Mouse (Mus musculus): ENCODE measurements around the gene Ddit4.

The Ddit4 gene

DNA sequence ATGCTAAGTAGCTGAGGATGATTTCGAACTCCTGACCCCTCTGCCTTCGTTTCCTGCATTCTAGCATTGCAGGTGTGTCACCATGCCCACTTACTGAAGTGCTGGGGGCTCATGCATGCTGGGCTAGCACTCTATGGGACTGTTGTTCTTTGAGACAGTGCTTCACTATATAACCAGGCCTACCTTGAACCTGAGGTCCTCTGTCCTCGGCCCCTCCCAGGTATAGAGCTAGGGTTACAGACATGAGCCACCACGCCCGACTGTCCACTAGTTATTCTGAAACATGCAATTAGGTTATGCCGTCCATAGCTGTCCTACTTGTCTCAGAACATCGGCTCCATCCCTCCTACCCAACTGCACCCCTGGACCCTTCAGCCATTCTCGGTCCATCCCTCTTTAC, 20.2 kb upstream of the Ddit4 start:
- DNase-seq, result no peak

DNA sequence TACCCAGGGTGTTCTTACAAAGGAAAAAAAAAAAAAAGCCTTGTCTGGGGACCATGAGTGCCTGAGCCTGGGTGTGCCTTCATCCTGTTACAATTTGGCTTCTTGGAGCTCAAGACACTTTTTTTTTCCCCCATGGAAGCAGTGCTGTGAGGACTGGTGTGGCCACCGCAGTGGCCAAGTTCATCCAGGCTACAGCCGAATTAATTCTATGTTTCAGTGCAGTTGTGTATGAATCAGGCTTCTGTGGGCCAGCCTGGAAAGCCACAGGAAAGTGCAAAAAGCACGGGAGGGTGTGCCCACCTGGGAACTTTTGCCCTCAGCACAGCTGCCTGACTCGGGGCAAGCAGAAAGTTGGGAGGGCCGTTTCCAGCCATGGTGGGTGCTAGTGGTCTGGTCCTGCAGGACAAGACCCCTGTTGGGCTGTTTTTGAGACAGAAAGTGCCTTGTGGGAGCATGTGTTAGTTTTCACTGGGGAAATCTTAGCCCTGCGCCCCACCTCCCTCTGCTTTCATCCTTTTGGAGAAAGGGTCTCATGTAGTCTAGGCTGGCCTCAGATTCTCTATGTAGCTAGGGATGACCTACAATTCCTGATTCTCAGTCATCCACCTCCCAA, 18.9 kb upstream of the Ddit4 start:
- DNase-seq, result no peak

DNA sequence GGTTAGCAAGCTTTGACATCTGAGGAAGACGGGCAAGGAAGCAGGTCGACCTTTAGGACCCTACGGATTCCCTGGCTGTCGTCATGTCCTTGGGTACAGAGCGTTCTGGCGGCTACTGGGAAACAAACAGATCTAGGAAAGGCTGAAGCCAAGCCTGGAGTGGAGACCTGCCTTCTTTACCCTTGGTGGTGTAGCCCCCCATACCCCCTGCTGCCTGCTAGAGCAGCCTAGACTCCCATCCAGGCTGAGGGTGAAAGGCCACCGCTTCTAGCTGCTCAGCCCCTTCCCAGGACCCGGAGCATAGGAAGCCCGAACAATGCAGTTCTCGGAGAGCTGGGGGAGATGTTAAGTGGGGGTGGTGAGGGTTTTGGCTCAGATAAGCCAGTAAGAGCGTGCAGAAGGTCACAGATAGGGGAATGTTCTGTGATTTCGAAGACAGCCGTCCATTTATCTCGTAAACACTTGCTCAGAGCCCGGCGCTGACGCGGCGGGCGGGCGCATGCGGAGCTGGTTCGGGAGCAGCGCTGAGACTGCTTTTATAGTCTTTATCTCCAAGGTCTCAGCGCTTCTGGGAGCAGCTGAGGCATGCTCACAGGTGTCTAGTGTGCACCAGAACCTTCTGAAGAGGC, 18.3 kb upstream of the Ddit4 start:
- DNase-seq, result peak; percentile 44 to 48

- DNase-seq, result no peak
Measured at GRCm38 (mm10) chr10:59967309-59967942, 15.8 kb upstream of the Ddit4 start.

- DNase-seq, result no peak
Measured at GRCm38 (mm10) chr10:59966743-59967142, 15.1 kb upstream of the Ddit4 start.

DNA sequence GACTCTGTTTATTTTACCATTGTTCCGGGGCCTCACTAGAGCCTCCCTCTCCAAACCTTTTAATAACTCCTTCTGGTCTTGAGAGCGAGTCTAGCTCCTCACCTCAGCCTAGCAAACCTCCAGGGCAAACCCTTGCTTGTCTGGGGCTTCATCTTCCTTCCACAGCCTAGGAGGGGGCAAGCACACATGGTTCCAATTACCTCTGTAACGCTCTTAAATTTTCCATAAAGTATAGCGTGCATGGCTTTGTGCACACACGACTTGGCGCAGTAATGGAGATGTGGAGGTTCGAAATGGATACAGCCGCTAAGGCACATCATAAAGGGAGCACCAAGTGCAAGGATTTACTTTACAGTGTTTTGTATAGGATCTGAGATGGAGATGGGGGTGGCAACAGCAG, 14.2 kb upstream of the Ddit4 start:
- DNase-seq, result no peak

DNA sequence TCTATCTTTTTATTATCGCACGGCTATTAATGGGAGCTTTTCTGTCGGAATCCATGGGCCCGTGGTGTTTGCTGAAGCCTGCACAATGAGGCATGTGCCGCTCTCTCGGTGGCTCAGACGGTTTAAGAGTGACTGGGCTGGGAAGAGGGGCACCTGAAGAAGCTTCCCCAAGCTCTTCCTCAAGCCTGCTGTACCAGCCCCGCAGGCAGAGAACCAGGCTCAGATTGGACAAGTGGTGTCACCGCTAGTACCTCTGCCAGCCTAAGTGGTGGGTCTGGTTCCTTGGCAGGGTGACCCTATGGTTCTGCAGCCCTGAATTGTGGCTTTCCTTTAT, 13.7 kb upstream of the Ddit4 start:
- DNase-seq, result no peak

DNA sequence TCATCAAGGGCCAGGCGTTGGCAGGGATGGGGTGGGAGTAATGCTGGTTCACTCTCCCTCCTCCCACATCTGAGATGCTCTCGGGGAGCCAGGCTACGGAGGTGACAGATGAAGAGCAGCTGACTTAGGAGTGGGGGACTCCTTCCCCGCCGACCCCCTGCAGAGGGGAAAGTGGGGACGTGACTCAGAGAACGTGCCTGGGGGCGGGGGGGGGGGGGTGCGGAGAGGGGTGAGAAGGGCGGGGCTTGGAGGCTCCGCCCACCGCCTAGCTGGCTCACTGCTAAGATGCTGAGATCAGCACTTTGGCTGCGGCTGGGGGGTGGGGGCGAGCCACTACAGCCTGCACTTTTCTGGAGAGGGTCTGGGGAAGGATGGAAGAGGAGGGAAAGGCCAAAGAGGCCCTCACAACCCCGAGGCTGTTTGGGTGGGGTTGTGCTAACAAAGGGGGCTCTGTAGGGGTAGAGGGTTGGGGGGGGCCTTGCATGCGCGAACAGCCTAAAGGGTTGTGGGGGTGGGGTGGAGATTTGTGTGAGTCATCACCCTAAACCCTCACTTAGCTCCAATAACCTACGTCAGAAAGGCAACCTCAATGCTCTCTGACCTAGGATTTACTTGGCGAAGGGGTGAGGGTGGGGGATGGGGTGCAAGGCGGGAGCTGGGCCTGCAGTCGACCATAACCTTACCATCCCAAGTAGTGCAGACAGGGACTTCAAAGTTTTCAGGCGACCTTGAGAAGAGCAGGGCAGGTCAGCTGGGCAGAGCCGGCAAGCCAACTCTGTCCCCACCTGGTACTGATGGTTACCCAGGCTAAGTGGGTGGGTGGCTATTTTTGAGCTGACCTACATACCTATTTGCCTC, 13.1 kb upstream of the Ddit4 start:
- no peak for DNase-seq

DNA sequence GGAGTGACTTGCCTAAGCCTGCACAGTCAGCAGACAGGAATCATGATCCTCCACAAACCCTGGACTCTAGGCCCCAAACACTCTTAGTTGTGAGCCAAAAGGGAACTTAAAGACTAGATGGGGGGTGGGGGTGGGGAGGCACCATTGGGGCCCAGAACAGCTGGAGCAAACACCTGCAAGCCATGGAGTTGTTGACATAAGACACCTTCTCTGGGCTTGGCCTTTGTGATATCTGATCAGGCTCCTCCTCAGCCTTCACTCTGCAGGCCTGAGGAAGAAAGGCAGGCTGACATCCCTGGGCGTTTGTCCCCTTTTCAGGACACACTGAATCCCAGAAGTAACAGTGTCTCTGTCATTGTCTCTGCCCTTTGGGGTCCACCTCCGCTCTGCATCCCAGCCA, 12.0 kb upstream of the Ddit4 start:
- no peak for DNase-seq

DNA sequence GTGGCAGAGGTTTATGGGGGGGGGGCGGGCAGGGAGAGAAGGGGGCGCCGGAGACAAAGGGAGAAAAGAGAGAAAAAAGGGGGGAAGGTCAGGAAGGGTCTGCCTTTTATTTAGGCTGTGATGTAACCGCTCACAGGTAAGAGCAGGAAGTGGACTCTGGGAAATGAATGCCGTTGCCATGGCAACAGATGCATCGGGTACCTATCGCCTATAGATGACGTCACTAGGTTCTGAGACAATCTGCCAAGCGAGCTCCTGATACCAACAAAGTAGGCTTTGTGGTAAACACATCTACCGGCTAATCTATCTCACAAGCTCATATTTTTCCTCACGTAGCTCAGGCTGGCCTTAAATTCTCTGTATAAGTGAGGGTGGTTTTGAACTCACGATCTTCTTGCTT, 7.9 kb upstream of the Ddit4 start:
- no peak for DNase-seq

DNA sequence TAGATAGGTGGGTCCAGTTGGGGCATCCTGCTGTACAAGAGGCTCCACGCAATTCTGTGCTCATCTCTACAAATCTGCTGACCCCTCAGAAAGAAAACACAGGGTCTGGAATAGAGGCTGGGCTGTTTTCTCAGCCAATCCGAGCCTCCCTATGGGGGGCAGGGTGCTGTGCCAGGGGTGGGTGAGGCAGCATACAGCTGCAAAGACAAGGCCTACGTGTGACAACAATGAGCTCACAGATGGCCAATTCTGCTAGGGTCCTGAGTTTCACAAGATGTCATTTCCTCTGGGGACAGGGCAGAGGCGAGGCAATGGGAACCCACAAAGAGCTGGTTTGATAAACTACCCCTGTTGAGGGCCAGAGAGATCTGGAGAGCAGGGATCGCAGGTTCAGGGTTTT, 6.8 kb upstream of the Ddit4 start:
- no peak for DNase-seq

DNA sequence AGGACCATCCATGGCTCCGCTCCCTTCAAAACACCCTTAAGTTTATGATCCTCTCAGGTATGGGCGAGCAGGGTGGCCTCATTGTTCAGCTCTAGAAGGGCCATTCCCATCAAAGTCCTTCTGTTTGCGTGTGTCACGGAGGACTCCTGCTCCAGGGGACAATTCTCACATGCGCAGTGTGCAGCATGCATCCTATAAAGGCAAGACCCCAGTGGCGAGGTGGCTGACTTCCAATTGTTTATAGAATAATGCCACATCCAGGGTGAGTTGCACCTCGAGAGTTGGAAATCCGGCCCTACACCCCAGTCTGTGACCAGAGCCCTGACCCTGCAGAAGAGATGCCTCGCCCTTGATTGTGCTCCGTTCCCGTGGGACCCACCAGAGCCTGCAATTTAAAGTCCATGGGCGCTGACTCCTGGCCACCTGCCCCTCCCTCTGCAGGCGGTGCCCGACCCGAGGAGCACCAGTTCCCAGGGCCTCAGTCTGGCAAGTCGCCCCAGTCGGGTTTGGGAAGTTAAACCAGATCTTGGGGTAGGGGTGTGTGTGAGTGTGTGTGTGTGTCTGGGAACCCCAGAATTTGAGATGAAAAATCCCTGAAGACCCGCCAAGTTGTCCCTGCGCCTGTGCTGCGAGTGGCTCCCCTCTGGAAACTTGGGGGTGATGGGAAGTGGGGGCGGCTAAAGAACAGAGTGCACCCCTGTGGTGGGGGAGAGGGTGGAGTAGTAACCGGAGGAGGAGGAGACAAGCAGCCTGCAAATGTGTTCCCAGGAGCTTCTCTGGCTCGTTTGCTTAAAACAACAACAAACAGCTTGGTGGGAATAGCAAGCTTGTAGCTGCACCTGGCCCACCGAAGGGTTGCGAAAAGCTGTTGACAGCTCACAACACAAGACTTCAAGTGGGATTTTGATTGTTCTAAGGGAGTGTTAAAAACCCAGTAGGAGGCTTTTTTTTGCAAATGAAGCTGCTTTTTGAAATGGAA, 5.8 kb upstream of the Ddit4 start:
- DNase-seq, result no peak

DNA sequence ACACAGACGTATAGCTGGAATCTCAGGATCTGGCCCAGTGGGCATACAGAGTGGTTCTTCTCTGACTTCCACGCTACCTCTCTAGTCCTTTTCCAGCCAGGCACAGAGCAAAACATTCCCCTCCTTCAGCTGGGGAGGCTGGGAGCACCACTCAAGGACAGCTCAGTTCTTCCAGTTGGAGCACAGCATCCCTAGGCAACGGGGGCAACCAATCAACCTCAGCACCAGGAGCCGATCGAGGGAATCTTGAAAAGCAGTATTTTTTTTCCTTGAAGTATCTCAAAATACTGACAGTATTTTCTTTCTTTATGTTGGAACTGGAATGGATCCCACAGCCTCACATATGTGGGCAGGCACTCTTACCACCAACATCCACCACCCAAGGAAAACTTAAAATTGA, 5.0 kb upstream of the Ddit4 start:
- no peak for DNase-seq

GRCm38 (mm10) chr10:59953564-59954039, 2.0 kb upstream of the Ddit4 start:
- DNase-seq, result no peak

GRCm38 (mm10) chr10:59952781-59953563, 1.3 kb upstream of the Ddit4 start:
- no peak for DNase-seq

- peak; percentile 43 to 48 for DNase-seq
Measured at GRCm38 (mm10) chr10:59952152-59952780, 632 bp upstream of the Ddit4 start.

DNA sequence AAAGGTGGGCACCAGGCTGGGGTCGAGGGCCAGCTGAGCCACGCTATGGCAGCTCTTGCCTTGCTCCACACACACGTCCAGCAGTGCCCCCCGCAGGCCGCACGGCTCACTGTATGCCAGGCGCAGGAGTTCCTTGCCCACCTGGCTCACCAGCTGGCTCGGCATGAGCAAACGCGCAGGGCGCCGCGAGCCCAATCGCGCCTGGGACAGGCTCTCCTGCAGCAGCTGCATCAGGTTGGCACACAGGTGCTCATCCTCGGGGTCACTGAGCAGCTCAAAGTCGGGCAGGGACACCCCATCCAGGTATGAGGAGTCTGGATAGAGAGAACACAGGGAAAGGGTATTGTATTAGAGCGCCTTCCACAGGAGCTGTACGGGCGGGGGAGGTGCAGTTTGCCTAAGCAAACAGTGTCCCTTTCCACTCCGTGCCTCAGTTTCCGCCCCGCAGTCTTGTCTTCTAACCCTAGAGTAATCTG, 880 bp downstream of the Ddit4 start:
- peak; percentile 85 to 87 for DNase-seq

DNA sequence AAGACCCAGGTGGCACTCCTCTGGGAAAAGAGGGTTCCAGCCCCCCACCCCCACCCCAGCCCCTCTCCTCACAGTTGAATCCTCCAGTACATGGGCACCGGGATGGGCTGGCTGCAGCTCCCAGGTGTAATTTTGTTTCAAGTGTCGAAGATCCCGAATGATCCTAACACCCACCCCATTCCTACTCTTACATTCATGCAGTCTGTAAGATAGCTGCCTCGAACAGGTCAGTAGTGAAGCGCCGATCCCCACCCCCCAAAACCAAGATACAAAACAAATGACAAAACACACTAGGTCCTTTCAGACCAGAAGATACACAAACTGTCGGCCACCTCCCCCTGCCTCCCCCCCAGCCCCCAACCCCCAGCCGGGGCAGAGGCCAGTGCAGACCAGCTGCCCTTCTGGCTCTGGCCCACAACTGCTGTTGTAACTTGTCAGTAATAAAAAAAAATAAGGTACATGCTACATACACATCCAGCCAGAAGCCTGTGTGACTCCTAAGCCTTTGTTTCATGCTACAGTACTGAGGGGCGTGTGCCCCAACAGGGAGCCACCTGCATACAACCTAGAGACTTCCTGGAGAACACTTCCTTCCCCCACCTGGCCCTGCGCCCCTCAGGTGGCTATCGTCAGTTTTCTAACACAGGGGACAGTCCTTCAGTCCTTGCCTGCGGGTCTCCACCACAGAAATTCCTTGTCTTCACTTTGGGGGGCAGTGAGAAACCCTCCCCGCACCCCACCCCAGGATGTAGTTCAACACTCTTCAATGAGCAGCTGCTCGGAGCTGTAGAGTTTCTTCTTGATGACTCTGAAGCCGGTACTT, 1.6 kb downstream of the Ddit4 start:
- DNase-seq, result peak in 1 of 2 experiments; percentile 23

- DNase-seq, result no peak
Measured at GRCm38 (mm10) chr10:59949255-59949648, 2.4 kb downstream of the Ddit4 start.
